Mouse (Mus musculus): ENCODE results near the gene Leprot. TPM values are rescaled to one million over a fixed set of nuclear protein-coding genes. Genes with fewer than 3 reads are reported as not detected.

The Leprot gene
- total RNA-seq, 2 experiments from 2014 or later = 44.8 to 46.9 TPM

DNA sequence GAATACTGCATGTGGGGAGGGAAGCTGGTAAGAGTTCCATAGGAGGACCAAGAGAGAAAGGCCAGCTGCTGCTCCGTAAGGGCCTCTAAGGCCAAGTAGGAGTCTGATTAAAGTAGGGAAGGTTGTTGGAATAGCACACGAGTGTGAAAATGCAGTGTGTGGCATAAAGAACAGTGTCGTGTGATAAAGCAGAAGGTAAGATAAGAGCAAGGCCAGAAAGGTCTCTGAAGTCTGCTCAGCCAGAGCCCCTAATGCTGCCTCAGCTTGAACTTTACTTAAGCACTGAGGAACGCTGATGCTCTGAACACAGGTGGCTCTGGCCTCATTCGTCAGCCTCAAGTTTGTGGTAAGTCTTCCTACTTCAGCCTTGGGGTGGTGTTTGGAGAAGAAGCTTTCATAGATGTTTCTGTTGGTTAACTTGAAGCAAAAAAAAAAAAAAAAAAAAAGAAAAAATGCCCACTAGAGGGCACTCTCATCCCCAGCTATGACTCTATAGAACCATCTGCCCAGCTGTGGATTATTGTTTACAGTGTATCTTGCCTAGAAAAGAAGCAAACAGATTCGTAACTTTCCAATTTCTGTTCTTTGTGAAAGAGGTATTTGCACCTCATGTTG, 9.5 kb downstream of the Leprot start:
- DNase-seq = no peak
- intact Hi-C loops (cut with DNase I) = loop anchor here (2.0 kb wide), 1 partner anchor 342 kb away; no protein-coding TSS in a partner anchor

DNA sequence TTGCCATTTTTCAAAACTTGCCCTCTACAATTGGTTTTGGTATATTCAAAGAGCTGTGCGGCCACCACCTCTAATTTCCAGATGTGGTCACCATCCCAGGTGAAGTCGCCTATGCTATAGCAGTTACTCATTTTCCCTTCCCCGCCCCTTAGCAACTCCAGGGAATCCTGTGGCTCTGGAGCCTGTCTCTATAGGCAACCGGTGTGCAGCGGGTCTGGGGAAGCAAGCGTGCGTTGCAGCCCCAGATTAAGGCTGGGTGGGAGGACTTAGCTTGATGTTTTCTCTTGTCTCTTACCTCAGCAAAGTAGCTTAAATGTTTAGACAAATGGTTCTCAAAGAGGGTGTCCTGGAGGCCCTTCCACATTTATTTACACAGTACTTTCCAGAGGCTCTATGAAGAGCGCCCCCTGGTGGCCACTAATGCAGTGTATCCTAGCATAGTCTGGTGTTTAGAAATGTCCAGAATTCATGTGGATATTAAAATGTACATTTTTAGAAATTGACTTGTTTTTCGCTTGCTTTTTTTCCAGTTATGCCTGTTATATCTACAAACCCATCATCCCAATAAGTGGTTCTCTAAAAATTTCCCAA, 16.7 kb downstream of the Leprot start:
- peak; percentile 58 for DNase-seq
- intact Hi-C loops (cut with DNase I) = no loop called here

DNA sequence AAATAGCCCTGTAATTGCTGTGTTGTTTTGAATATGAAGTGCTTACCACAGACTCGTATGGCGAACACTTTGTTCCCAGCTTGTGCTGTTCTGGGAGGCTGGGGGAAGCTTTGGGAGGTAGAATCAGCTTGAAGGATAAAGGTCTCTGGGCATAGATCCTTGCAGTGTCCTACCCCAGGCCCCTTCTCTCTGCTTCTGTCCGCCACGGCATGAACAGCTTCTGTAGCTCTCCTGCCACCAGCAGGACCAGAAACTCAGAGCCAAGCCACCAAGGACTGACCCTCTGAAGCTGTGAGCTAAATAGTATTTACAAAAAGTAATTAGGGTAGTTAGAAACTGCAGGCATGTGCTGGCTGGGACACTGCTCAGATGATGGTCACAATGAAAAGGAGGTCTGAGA, 17.2 kb downstream of the Leprot start:
- DNase-seq = no peak
- intact Hi-C loops (cut with DNase I) = no loop called here

DNA sequence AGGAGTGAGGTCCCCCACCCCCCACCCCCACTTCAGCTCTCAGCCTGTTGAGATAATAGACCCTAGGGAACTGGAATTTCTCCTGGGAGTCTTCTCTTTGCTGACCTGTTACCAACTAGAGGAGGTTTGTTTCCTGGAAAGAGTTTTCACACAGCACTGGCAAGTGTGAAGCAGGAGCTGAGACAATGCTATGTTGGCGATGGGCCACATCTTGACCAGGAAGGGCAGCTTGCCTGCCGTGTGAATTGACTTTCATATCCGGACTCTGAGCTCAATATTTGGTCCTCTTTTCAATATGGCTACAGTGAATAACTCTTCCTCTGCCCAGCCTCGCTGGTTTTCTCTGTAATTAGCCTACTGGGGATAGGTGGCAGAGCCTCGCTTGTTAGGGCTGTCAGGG, 21.6 kb downstream of the Leprot start:
- DNase-seq = no peak
- intact Hi-C loops (cut with DNase I) = no loop called here

DNA sequence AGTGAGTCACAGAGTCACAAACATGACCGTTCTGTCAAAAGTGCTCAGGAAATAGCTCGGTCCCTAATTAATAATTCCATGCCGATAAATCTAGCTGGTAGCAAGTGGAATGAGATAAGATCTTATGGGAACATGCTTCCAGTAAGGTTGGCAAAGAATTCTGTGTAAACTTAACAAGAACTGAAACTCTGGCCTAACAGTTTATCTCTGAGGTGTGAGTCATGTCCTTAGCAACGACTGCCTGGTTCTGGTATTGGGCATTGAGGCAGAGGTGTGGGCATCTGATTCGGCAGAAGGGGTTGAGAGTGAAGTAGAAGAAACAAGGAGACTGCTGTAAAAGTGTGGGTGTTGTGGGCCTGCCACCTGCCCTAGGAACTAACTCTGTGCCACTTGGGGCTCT, 22.3 kb downstream of the Leprot start:
- intact Hi-C loops (cut with DNase I) = no loop called here

DNA sequence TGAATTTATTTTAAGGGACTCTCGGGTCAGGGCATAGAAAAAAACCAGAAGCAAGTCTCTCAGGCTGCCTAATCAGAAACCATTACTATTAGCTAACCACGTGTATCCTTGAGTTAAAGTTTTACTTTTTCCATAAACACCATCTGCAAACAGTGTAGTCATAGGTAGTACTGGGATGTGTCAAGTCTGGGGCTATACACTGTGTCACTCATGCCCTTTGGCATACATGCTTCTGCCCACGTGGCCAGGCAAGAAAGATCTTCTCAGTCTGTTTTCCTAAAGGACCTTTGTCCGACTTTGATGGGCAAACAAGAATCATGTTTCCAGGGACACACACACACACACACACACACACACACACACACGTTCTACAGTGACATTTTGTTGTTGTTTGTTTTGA, 27.3 kb downstream of the Leprot start:
- intact Hi-C loops (cut with DNase I) = no loop called here
- no peak for DNase-seq

More for the DNA sequence above, 22.3 kb downstream of the Leprot start:
- DNase-seq = no peak

DNA sequence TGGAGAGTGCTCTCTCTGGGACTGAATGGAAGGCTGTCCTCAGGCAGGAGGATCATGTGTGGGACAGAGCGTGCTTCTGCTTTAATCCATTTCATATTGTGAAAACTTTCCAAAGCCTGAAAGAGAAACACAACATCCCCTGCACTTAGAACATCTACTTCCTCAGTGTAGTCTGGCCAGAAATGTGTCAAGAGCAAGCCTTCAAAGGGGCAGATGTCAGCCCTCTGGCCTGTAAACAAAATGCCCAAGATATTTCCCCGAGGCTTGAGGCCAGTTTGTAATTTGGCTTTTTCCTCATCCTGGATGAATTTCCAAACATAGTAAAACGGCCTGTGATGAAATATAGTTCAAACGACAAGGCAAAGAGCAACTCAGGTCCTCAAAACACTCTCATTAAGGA, 28.2 kb downstream of the Leprot start:
- intact Hi-C loops (cut with DNase I) = no loop called here
- DNase-seq = no peak

DNA sequence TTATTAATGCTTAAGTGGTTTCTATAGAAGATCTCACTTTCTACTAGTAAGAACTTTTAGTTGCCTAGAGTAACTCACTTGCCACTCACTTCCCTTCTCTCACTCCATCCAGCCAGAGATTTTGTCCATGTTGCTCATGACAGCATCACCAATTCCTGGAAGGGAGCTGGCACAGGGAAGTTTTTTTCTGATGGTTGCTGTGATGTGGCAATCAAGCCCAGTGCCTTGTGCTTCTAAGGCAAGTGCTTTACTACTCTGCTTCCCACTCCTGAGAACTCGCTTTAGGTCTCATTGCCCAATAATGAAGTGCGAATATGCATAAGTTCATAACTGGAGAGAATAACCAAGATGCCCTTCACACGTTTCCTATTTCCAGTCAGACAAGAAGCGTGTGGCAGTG, 35.1 kb downstream of the Leprot start:
- intact Hi-C loops (cut with DNase I) = no loop called here
- no peak for DNase-seq

DNA sequence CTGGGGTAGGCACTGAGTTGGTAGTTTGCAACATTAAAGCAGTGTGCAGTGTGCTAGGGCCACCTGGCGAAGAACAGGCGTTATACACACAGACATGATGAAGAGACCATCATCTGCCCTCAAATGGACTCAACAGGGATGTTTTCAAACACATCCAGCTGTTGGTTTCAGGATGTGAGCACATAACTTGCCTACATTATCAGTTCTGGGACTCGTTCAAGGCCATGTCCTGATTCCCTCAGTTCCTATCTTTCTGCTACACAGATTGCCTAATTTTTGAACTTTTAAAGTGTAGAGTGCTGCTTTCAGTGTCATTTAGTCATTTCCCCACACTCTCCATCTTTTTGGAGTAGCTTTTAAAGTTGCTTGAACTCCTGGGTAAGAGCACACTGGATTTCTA, 35.6 kb downstream of the Leprot start:
- intact Hi-C loops (cut with DNase I) = no loop called here
- no peak for DNase-seq

DNA sequence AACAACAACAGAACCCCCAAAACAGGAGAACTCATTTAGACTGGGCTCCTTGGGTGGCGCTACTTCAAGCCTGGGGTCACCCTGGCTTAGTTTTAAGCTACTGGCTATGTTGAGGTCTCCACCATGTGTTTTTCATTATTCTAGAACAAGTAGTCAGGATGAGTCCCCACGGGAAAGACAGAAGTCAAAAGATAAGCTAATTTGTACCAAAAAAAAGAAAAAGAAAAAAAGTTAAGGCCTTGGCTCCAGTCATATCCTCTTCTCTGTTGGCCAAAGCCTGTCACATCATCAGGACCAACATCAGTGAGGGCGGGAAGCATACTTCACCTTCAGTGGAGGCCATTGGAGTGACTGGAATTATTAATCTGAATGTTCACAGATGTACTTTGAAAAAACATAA, 37.3 kb downstream of the Leprot start:
- intact Hi-C loops (cut with DNase I) = no loop called here
- no peak for DNase-seq

DNA sequence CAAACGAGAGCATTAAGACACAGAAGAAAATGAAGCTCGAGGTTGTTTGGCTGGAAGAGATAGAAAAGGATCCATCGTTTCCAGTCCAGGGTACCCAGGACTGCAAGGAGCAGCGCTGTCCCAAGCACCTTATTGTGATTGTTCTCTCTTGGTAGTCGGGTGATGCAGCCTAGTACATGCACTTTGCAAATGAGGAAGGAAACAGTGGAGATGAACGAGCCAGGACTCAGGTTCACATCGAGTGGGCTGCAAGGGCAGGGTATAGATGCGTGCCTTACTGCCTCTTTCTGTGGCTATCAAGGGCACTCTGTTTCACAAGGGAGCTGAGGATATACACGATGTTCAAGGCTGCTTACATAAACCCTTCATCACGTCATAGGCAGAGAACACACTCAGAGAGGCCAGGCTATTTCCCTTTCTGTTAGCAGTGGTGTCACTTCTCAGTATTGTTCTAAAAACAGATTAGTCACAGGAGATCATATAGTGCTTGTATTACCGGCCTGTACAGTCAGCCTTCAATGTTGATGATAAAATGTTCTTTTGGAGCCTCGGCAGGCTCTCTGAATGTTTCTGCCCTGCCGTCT, 38.8 kb downstream of the Leprot start:
- no peak for DNase-seq
- intact Hi-C loops (cut with DNase I) = no loop called here

DNA sequence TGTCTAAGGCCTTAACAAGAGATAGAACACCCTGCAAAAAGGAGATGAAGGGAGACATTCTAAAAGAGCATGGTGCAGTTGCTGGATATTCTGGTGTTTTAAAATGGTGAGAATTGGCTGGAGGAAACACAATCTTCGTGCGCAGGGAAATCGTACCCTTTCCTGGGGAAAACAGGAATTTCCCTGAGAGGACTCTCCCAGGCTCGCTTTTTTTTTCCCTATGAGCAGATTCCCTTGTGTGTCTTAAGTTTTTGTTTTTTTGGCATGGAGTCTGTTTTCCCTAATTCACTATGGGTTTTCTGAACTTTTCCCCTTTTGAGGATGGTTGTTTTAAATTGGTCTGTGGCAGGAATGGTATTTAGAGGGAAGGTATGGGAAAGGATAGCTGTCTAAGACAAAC, 41.7 kb downstream of the Leprot start:
- intact Hi-C loops (cut with DNase I) = no loop called here
- DNase-seq = no peak

DNA sequence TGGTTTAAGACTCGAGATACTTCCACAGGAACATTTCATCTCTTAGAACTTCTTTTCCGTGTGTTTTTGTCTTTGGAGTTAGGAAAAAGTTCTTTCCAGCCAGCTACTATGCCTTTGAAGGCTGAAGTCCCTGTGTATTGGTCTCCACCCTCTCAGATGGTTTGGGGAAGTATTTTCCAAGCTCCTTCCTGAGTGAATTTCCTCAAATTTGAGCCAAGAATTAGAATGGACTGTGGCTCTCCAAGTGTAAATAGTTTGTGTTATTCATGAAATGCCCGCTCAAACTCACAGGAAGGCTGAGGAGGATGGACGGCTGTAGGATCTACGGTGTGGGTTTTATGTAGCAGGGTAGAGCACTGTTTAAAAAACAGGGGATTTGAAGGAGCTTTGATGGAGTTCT, 42.1 kb downstream of the Leprot start:
- DNase-seq = no peak
- intact Hi-C loops (cut with DNase I) = no loop called here

DNA sequence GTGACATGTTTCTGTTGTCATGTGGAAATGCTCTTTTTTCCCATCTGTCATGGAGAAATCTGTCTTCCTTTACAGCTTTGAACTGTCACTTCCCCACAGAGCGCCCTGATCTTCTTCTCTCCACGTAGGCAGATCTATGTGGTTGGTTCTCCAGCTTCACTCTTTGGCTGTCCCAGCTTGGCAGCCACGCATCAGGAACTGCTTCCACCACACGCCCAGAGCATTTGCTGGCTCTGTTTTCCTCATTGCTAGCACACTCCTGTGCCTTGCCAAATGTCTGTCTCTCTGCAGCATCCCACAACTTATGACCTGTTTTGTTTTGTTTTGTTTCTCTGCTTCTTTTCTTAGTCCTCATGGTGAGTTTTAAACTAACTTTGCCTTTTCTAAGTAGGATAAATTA, 45.4 kb downstream of the Leprot start:
- intact Hi-C loops (cut with DNase I) = no loop called here
- no peak for DNase-seq

DNA sequence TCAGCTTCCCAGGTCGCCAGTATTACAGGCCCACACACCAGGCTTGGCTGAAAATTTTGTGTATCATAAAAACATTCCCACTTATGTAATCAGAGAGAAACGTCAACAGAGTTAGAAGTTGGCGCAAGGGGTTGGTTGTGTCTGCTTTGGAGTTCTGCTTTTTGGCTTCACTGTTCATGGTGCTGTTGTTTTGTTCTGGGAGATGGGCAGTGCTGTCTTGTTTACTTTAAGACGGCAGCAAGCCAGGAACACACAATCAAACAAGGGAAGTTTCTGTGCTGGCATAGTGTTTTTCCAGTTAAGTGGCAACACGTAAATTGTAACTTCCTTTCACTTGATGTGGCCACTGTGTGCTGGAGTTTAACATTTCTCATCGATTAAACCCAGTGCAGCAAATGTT, 47.0 kb downstream of the Leprot start:
- DNase-seq = no peak
- intact Hi-C loops (cut with DNase I) = no loop called here

DNA sequence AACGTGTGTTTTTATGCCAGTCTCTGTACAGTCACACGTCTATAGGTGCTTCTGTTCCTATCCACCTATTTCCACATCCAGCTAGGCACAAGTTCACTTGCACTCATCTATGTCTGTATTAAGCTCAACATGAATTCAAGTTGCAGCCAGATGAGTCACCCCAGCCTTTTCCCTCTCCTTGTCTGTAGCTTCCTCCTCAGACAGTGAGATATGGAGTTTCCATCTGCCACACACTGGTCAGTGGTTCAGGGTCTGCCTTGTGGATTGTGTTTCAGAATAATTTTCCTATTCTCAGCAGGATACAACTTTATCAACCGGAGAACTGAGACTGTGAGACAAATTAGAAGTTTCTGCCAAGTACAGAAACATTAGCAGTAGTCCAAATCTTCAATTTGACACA, 49.7 kb downstream of the Leprot start:
- intact Hi-C loops (cut with DNase I) = no loop called here
- no peak for DNase-seq

DNA sequence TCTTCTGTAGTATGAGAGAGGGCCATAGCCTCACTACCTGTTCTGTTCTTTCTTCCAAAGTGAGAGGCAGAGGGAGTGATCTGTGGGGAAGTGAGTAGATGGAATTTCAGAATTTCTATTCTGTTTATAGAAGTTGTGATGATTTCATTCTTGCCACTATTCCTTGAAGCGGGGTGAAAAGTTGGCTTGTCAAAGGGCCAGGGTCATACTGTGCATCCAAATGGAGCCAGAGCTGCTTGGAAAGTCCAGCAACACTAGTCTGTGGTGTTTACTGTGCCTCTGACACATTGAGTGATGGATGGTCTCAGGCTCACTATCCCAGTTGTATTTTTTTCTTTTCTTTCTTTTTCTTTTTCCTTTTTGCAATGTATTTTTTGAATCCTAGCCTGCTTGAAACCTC, 51.9 kb downstream of the Leprot start:
- no peak for DNase-seq
- intact Hi-C loops (cut with DNase I) = no loop called here

DNA sequence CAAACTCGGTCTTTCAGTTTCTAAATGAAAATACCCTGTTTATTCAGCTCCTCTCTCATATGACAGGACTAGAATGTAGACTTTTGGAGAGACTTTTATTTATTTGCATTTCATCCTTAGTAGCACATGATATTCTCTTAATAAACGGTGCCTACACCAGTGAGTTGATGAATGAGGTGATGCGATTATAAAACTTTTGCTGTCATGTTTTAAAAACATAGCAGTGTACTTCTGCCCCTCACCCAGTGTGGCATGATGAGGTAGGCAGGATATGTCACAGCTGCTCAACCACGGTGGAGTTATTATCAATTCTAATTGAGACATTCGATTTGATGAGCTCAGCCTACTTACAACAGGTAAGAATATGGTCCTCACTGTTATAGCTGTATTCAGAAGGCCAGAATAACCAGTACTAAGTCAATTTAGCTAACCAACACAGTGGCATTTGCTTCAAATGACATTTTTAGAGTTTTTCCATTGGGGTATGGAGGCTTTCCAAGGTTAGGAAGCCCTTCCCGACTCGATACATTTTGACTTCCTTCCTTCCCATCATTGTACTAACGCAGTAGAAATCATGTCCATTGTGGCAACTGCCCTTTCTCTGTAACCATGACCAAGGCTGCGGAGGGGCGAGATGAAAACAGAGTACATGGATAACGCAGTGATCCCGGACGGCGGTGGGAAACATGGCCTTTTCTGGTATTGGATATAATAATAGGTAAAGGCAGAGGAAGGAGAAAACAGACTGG, 53.5 kb downstream of the Leprot start:
- intact Hi-C loops (cut with DNase I) = no loop called here
- no peak for DNase-seq

DNA sequence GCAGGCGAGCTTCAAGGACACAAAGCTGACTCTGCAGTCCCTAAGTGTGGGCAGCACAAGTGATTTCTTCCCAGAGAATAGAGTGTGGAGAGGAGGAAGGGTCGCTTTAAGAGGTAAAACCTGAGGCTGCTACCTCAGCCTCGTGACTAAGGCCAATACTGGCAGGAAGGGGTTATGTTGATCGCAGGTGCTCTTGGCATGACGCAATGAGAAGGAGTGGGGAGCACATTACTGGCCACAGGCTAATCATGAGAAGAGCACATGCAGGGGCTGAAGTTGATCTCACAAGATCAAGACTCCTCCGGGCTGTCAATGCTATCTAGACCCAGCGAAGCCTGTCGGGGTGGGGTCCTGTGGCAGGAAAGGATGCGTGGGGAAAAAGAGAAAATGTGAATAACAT, 57.8 kb downstream of the Leprot start:
- intact Hi-C loops (cut with DNase I) = no loop called here
- DNase-seq = no peak

DNA sequence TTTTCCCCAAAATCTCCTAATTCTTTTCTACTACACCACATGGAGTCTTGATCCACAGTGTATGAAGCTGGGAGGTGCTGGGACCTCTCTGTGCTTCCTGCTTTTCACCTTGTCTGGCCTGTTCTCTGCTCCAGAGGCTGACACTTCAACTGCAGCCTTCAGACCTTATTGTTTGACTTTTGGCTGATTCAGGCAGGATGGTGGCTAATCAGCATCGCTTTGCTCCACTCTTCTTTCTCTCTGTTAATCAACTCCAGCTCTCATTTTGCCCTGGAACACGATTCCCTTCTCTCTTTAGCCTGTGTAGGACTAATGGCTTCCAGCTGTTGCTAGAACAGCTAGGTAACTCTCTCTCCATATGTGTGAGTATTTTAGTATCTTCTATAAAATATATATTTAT, 59.7 kb downstream of the Leprot start:
- intact Hi-C loops (cut with DNase I) = no loop called here
- no peak for DNase-seq

DNA sequence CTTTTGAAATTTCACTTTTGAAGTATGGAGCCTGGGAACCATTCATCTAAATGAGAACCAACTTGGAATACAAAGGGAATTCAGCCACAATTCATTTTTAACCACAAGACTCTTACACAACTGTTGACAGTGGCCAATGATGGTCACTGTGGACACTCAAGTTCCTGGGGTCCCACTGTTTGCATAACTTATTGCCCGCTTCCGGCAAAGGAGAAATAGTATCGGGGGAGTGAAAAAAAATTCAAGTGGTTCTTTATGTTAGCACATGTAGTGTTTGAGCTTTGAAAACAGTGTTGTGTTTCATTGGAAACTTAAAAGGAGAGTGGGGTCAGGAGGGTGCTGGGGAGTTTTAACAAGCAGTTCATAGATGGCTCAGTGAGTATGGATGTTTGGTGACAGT, 60.4 kb downstream of the Leprot start:
- intact Hi-C loops (cut with DNase I) = no loop called here
- DNase-seq = no peak
